Mouse (Mus musculus) bone marrow, adult 2 months (tissue): ENCODE data around the gene Lcp1.

Source experiments
- CTCF ChIP-seq: fragments of 200-500 bp; IDR thresholded peaks from 2 replicates; pipeline ENCODE4 v1.5.1; 2011; ENCODE audit warnings: low read length, control low read depth; ENCODE audit not compliant: control insufficient read depth, insufficient read depth
- POLR2A ChIP-seq: fragments of 200-500 bp; IDR thresholded peaks from 2 replicates; pipeline ENCODE4 v1.6.1; 2011; ENCODE audit warnings: low read depth, mild to moderate bottlenecking, control low read depth, low read length, borderline replicate concordance; ENCODE audit not compliant: control insufficient read depth

GRCm38 (mm10) chr14:75182831-75183230 is 51.9 kb downstream of the Lcp1 start:
- no peak for TF ChIP-seq CTCF
- no peak for TF ChIP-seq POLR2A
